Comparison of ENCODE assay signal across 8 mouse cellular contexts in the genomic region with DNA sequence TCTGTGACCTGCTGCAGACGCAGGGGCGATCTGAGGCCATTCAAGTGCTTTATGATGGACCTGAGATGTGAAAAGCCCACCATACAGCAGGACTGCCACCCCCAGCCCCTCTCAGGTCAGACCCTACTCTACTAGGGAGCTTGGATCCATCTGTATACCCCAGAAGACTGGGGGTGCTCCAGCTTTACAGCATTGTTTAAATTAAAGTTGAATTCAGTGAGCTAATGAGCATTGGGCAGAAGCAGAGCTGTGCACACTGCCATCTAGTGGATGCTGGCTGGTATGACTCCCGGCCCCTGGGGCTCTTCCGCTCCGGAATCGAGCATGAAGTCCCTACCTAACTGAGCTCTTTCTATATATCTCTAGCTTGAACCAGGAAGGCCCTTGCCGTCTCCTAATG.
DNase-seq lines count a peak whose midpoint lies in the region; ATAC-seq and TF ChIP-seq lines count a peak whose summit lies in the region.

No protein-coding gene starts in this region.

- 26% methylated on average over 7 of the region's 7 CpGs for WGBS in embryonic facial prominence, embryonic 11.5 days
- 31% methylated on average over 7 of the region's 7 CpGs for WGBS in heart, embryonic 15.5 days
- WGBS in liver, embryonic 13.5 days (ENCODE audit: insufficient replicate concordance): 36% methylated on average over 7 of the region's 7 CpGs
- 35% methylated on average over 7 of the region's 7 CpGs for WGBS in neural tube, embryonic 12.5 days

- no peak overlapping the region for H3K9ac ChIP-seq in ES-E14 (ENCODE audit: insufficient read depth, low read depth, low read length, poor library complexity, severe bottlenecking)
- H3K9ac ChIP-seq in embryonic facial prominence, embryonic 11.5 days (replicated peaks; ENCODE audit: low read length): no peak overlapping the region
- H3K9ac ChIP-seq in heart, embryonic 15.5 days: no peak overlapping the region
- no peak overlapping the region for H3K9ac ChIP-seq in liver, embryonic 13.5 days
- no peak overlapping the region for H3K9ac ChIP-seq in neural tube, embryonic 12.5 days

- H3K36me3 ChIP-seq in ES-E14 (ENCODE audit: control insufficient read depth, insufficient read depth, low read length, poor library complexity, severe bottlenecking): no peaks in the 10 kb centered on the region; the same call in 1 of the 2 replicates
- no peaks in the 10 kb centered on the region for H3K36me3 ChIP-seq in embryonic facial prominence, embryonic 11.5 days (replicated peaks; ENCODE audit: control insufficient read depth, insufficient read depth, low read depth, low read length)
- peaks cover 15% of the 10 kb centered on the region; the same call in 1 of the 2 replicates for H3K36me3 ChIP-seq in heart, embryonic 15.5 days
- H3K36me3 ChIP-seq in liver, embryonic 13.5 days: no peaks in the 10 kb centered on the region
- H3K36me3 ChIP-seq in neural tube, embryonic 12.5 days: no peaks in the 10 kb centered on the region

- no peak overlapping the region for H3K4me2 ChIP-seq in embryonic facial prominence, embryonic 11.5 days (ENCODE audit: low read depth, low read length)
- no peak overlapping the region for H3K4me2 ChIP-seq in heart, embryonic 15.5 days
- no peak overlapping the region for H3K4me2 ChIP-seq in liver, embryonic 13.5 days
- H3K4me2 ChIP-seq in neural tube, embryonic 12.5 days (replicated peaks): no peak overlapping the region

- H3K27ac ChIP-seq in ES-E14 (ENCODE audit: insufficient read depth, low read depth, low read length, poor library complexity, severe bottlenecking): no peak overlapping the region
- H3K27ac ChIP-seq in embryonic facial prominence, embryonic 11.5 days (replicated peaks; ENCODE audit: low read depth, low read length): no peak overlapping the region
- no peak overlapping the region for H3K27ac ChIP-seq in heart, embryonic 15.5 days
- H3K27ac ChIP-seq in liver, embryonic 13.5 days: no peak overlapping the region
- H3K27ac ChIP-seq in neural tube, embryonic 12.5 days: no peak overlapping the region

- in situ Hi-C loops in ES-E14 (cut with MboI; ENCODE audit: low sequenced_read_pairs in 2 of 2, unreplicated experiment in 2 of 2): no loop called here

- H3K4me1 ChIP-seq in ES-E14 (ENCODE audit: control insufficient read depth in 2 of 2, insufficient read depth in 2 of 2, low read length in 2 of 2, poor library complexity in 1 of 2): no peaks in the 10 kb centered on the region
- H3K4me1 ChIP-seq in embryonic facial prominence, embryonic 11.5 days (ENCODE audit: control insufficient read depth, insufficient read depth, low read length): no peaks in the 10 kb centered on the region
- no peaks in the 10 kb centered on the region for H3K4me1 ChIP-seq in heart, embryonic 15.5 days (replicated peaks)
- no peaks in the 10 kb centered on the region for H3K4me1 ChIP-seq in liver, embryonic 13.5 days (replicated peaks)
- no peaks in the 10 kb centered on the region; the same call in 1 of the 2 replicates for H3K4me1 ChIP-seq in neural tube, embryonic 12.5 days

- H3K9me3 ChIP-seq in ES-E14 (ENCODE audit: control insufficient read depth, insufficient read depth, low read depth, low read length): no peaks in the 10 kb centered on the region
- no peaks in the 10 kb centered on the region for H3K9me3 ChIP-seq in embryonic facial prominence, embryonic 11.5 days (replicated peaks; ENCODE audit: control insufficient read depth, low read length)
- no peaks in the 10 kb centered on the region for H3K9me3 ChIP-seq in heart, embryonic 15.5 days (replicated peaks)
- H3K9me3 ChIP-seq in liver, embryonic 13.5 days (replicated peaks): no peaks in the 10 kb centered on the region
- no peaks in the 10 kb centered on the region for H3K9me3 ChIP-seq in neural tube, embryonic 12.5 days

- peak; percentile 58; the same call in 1 of the 2 replicates for ATAC-seq in embryonic facial prominence, embryonic 11.5 days (replicated peaks; ENCODE audit: insufficient number of reproducible peaks, low FRiP score, low TSS enrichment, low read depth)
- ATAC-seq in heart, embryonic 15.5 days (replicated peaks; ENCODE audit: insufficient number of reproducible peaks, insufficient read depth, low FRiP score, low read depth): 0 out of 2 replicates have a peak, but pooled peaks have one; percentile 39
- 0 out of 2 replicates have a peak, but pooled peaks have one; percentile 12 for ATAC-seq in liver, embryonic 13.5 days (ENCODE audit: low read depth)
- peak; percentile 75; the same call in 1 of the 2 replicates for ATAC-seq in neural tube, embryonic 12.5 days (ENCODE audit: low FRiP score, low read depth)

- peak; percentile 33 for DNase-seq in ES-E14 (ENCODE audit: low read depth, low spot score)
- DNase-seq in adrenal gland, postnatal 36 days: peak; percentile 62 to 69
- DNase-seq in embryonic facial prominence, embryonic 11.5 days (ENCODE audit: low spot score): peak; percentile 84
- DNase-seq in kidney, postnatal 14 days: peak; percentile 68
- DNase-seq in liver, embryonic 13.5 days: no peak
- DNase-seq in thymus, postnatal 14 days: peak; percentile 54

- no peaks in the 10 kb centered on the region for H3K27me3 ChIP-seq in embryonic facial prominence, embryonic 11.5 days (ENCODE audit: control insufficient read depth, insufficient read depth, low read length)
- no peaks in the 10 kb centered on the region for H3K27me3 ChIP-seq in heart, embryonic 15.5 days
- H3K27me3 ChIP-seq in liver, embryonic 13.5 days: no peaks in the 10 kb centered on the region
- no peaks in the 10 kb centered on the region for H3K27me3 ChIP-seq in neural tube, embryonic 12.5 days (replicated peaks)

- no peak overlapping the region for H3K4me3 ChIP-seq in ES-E14 (ENCODE audit: insufficient read depth in 1 of 2, low read depth in 1 of 2, low read length in 2 of 2, poor library complexity in 1 of 2, severe bottlenecking in 1 of 2)
- no peak overlapping the region for H3K4me3 ChIP-seq in embryonic facial prominence, embryonic 11.5 days (ENCODE audit: low read depth, low read length)
- no peak overlapping the region for H3K4me3 ChIP-seq in heart, embryonic 15.5 days
- H3K4me3 ChIP-seq in liver, embryonic 13.5 days (replicated peaks): no peak overlapping the region
- no peak overlapping the region for H3K4me3 ChIP-seq in neural tube, embryonic 12.5 days

TF ChIP-seq in ES-E14, 5 proteins besides CTCF, POLR2A, EP300 and RAD21:
- TF ChIP-seq ZC3H11A (IDR thresholded peaks at IDR 0.05; ENCODE audit: borderline replicate concordance, low read depth, low read length) (peak; percentile 88; the same call in 1 of the 2 replicates), HCFC1 (IDR thresholded peaks at IDR 0.05; ENCODE audit: borderline replicate concordance, insufficient read depth, low read length) (no peak), CHD2 (IDR thresholded peaks at IDR 0.05; ENCODE audit: low read depth, low read length) (no peak)

Comparison
In these comparisons a context has a peak if more than half of its experiments do, and no peak if none do; other contexts are left out.
1. ATAC-seq: peak in every context shown above with its lines; median percentile 75 in neural tube, embryonic 12.5 days; 58 in embryonic facial prominence, embryonic 11.5 days; 39 in heart, embryonic 15.5 days; 12 in liver, embryonic 13.5 days.